Mouse (Mus musculus) kidney, adult 9 months (tissue): ENCODE results near the gene Cxcl1.
"Not testable (repeated sequence)": the region's sequence is repeated elsewhere in the genome, so short reads cannot be mapped to it uniquely, and the experiment has no call there.

ENCODE experiments used
- DNase-seq: peaks from one replicate; pipeline ENCODE4 v3.0.0; 2022

Cxcl1 gene

GRCm38 (mm10) chr5:90890519-90891463 is at the start of gene Cxcl1:
Gene Cxcl1 (plus strand): TSS chr5:90891241.
- DNase-seq, result peak; percentile 72

- peak; percentile 59 for DNase-seq
Measured at GRCm38 (mm10) chr5:90843891-90844290, 47.1 kb upstream of the Cxcl1 start.

- not testable (repeated sequence) for DNase-seq
Measured at GRCm38 (mm10) chr5:90850096-90850495, 40.9 kb upstream of the Cxcl1 start.

- not testable (repeated sequence) for DNase-seq
Measured at GRCm38 (mm10) chr5:90851391-90851790, 39.6 kb upstream of the Cxcl1 start.

- DNase-seq, result no peak
Measured at GRCm38 (mm10) chr5:90853206-90853605, 37.8 kb upstream of the Cxcl1 start.

GRCm38 (mm10) chr5:90855308-90856230 is 35.5 kb upstream of the Cxcl1 start:
- DNase-seq, result no peak

- DNase-seq, result no peak
Measured at GRCm38 (mm10) chr5:90857463-90857862, 33.6 kb upstream of the Cxcl1 start.

- no peak for DNase-seq
Measured at GRCm38 (mm10) chr5:90858429-90858828, 32.6 kb upstream of the Cxcl1 start.

GRCm38 (mm10) chr5:90859031-90859430 is 32.0 kb upstream of the Cxcl1 start:
- DNase-seq, result no peak

GRCm38 (mm10) chr5:90861876-90862375 is 29.1 kb upstream of the Cxcl1 start:
- DNase-seq, result no peak

GRCm38 (mm10) chr5:90866770-90867169 is 24.3 kb upstream of the Cxcl1 start:
- DNase-seq, result no peak

- peak; percentile 82 for DNase-seq
Measured at GRCm38 (mm10) chr5:90872377-90872776, 18.7 kb upstream of the Cxcl1 start.

- DNase-seq, result no peak
Measured at GRCm38 (mm10) chr5:90876045-90876444, 15.0 kb upstream of the Cxcl1 start.

- DNase-seq, result no peak
Measured at GRCm38 (mm10) chr5:90876471-90877172, 14.4 kb upstream of the Cxcl1 start.

GRCm38 (mm10) chr5:90877173-90877512 is 13.9 kb upstream of the Cxcl1 start:
- no peak for DNase-seq

GRCm38 (mm10) chr5:90879307-90880014 is 11.6 kb upstream of the Cxcl1 start:
- DNase-seq, result no peak

GRCm38 (mm10) chr5:90880335-90880850 is 10.6 kb upstream of the Cxcl1 start:
- peak; percentile 40 for DNase-seq

- peak; percentile 41 for DNase-seq
Measured at GRCm38 (mm10) chr5:90881021-90881420, 10.0 kb upstream of the Cxcl1 start.

GRCm38 (mm10) chr5:90881682-90882081 is 9.4 kb upstream of the Cxcl1 start:
- no peak for DNase-seq

GRCm38 (mm10) chr5:90882146-90882545 is 8.9 kb upstream of the Cxcl1 start:
- no peak for DNase-seq

GRCm38 (mm10) chr5:90884628-90885242 is 6.3 kb upstream of the Cxcl1 start:
- DNase-seq, result peak; percentile 72
